Mouse (Mus musculus) adrenal gland, postnatal 14 days (tissue): Measurements from ENCODE around the gene Wdr20. TPM values are rescaled to one million over a fixed set of nuclear protein-coding genes. Genes with fewer than 3 reads are reported as not detected.

Experiments used
- DNase-seq: peaks from one replicate; pipeline ENCODE4 v3.0.0; 2021; ENCODE audit warnings: mixed read lengths
- total RNA-seq: library from RNA; stranded (reverse); gene quantifications from 2 replicates; pipeline ENCODE4 v1.2.3, GENCODE M21; 2021

Wdr20 gene
- total RNA-seq, 1 experiment from 2014 or later: 35.2 TPM

DNA sequence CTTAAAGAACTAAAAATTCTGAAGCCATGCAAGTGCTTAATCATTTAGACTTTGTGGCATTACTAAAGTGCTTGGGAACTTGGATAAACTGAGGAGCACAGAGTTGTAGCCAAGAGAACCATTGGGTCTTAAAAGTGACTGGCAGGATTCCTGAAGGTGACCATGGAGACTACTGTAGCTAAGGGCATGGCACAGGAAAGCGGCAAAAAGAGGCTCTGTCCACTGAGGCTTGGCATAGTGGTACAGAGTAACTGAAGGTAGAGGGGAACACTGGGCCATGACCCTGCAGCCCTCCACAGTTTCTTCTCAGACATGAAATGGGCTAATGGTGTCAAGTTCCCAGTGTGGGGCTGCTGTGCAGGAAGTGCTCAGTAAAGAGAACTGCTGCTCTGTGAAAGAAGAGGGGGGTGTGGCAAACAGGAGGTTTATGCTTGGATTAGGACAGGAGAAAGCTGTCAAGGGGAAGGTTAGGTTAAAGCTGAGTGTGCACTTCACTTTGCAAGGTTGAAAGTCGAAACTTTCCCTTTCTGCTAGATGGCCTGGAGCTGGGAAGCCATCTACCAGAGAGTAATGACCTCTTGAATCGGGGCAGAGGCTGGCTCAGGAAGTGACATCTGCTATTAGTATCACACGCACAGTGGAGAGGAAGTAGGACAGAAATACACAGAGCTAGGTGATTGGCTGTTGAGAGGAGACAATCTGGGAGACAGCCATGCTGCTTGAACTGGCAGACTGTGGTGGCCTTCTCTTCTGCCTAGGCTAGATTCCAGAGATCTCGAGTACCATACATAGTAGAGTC lies 38.1 kb downstream of the Wdr20 start:
- DNase-seq: no peak

- no peak for DNase-seq
Measured at GRCm38 (mm10) chr12:110777853-110778252, 40.1 kb downstream of the Wdr20 start.

- DNase-seq: no peak
Measured at GRCm38 (mm10) chr12:110779296-110779695, 41.6 kb downstream of the Wdr20 start.

DNA sequence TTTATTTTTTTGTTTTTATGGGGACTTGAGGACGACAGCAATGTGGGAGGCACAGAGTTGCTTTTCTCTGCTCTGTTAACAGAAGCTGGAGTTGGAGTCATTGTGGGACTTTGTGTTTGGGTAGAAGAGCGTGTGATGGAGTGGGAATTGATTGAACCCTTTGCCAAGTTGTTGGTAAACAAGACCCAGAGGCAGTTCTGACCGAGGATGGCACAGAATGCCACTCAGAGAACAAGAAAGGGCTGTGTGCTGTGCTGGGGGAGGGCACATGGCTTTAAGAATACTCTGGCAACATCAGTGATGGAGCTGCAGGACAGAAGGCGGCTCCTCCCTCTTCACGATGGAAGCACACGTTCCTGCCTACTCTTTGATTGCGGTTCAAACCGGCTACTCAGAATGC lies 43.4 kb downstream of the Wdr20 start:
- DNase-seq: no peak

- DNase-seq: no peak
Measured at GRCm38 (mm10) chr12:110782278-110782677, 44.5 kb downstream of the Wdr20 start.

GRCm38 (mm10) chr12:110784211-110784610 lies 46.5 kb downstream of the Wdr20 start:
- no peak for DNase-seq

DNA sequence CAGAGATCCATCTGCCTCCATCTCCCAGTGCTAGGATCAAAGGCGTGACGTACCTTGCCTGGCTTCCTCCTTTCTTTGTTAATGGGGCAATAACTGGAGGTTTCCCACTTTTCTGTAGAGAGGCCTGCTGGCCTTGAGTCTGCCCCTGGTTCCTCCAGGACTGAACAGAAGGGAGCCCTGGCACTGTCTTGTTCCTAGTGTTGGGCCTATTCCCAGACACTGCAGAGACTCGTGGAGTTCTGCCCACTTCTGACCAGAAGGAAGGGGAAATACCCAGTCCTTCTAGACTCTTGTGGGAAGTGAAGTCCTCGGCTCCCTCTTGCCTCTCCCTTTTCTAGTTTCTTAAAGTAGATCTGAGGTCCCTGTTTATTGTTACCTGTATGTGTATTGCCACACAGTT lies 48.5 kb downstream of the Wdr20 start:
- DNase-seq: peak; percentile 36

DNA sequence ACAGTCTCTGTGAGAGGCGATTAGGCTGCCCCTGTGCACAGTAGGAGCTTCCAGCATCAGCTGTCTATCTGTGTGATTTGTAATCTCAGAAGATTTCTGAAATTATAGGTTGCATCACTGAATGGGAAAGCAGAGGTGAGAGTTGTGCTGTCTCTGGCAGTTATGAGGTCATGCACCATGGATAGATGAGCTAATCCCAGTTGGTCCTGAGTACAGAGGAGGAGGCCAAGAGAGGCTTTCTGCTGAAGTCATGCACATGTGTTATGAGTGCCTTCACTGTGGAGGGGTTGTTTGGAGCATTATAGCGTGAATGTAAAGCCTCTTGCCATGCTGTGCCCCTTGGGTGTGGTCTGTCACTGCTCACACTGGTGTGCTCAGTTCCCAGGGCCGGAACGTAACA lies 52.8 kb downstream of the Wdr20 start:
- no peak for DNase-seq

GRCm38 (mm10) chr12:110791026-110791425 lies 53.3 kb downstream of the Wdr20 start:
- no peak for DNase-seq

- DNase-seq: peak; percentile 39
Measured at GRCm38 (mm10) chr12:110795035-110795434, 57.3 kb downstream of the Wdr20 start.

GRCm38 (mm10) chr12:110796748-110797147 lies 59.0 kb downstream of the Wdr20 start:
- DNase-seq: no peak

DNA sequence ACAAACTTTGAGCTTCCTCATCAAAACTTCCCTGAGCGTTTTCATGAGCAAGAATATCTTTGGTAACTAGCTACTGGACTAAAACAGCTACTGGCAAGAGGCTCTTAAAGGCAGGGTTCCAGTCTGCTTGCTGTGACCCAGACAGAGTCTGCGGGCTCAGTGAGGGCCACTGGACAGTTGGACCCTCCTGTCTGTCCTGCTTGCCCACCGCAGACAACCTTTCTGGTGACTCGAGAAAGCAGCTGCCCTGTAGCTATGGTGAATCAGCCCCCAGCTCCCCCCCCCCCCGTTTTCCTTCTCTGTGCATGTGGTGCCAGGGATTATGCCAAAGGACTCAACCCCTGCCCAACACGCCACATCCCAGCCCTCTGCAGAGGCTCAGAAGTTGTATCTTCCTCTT lies 59.5 kb downstream of the Wdr20 start:
- no peak for DNase-seq

DNA sequence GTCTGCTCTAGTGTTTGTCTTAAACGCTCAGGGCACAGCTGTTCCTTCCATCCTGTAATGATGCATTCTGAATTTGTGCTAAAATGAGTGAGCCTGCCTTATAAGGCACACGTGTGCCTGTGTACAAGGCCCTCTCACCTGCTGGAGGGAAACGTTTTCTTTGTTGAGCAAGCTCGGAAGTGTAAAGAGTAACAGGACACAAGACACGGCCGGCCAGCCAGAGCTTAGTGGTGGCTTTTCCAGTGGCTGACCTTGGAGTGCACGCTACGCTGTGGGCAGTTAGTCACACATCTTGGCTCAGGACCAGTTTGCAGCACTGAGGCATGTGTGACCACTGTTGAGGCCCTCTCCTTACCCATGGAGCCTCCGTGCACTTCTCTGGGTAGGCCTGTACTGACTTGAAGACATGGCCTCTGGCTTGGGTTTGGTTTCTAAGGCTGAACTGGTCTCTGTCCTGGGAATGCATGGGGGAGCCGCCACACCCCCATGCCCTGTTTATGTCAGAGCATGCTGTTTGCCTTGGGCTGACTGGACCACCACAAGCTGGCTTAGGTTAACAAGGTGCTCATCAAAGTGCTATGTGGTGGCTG lies 60.2 kb downstream of the Wdr20 start:
- peak; percentile 86 for DNase-seq

DNA sequence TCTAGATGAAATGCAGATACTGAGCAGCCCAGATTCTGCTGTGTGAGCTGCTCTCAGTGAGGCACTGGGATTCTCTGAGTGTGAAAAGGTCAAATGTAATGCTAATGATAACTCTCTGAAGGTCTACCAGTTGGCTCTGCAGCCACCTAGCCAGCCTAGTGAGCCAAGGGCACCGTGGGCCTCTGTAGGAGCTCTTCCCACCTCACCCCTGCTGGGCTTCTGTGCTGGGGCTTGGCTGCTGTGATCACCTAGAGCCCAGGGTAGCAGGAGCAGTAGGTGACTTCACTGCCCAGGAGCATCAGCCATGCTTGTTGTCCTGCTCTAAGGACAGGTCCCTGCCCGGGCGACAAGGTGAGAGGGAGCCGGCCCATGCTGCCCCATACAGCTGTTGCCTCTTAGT lies 61.5 kb downstream of the Wdr20 start:
- DNase-seq: no peak

- no peak for DNase-seq
Measured at GRCm38 (mm10) chr12:110801876-110802464, 64.2 kb downstream of the Wdr20 start.

GRCm38 (mm10) chr12:110802674-110803297 lies 65.0 kb downstream of the Wdr20 start:
- DNase-seq: no peak

- DNase-seq: peak; percentile 72
Measured at GRCm38 (mm10) chr12:110804261-110804660, 66.5 kb downstream of the Wdr20 start.

- DNase-seq: peak; percentile 64
Measured at GRCm38 (mm10) chr12:110806301-110806970, 68.7 kb downstream of the Wdr20 start.

- DNase-seq: no peak
Measured at GRCm38 (mm10) chr12:110808430-110808829, 70.7 kb downstream of the Wdr20 start.

DNA sequence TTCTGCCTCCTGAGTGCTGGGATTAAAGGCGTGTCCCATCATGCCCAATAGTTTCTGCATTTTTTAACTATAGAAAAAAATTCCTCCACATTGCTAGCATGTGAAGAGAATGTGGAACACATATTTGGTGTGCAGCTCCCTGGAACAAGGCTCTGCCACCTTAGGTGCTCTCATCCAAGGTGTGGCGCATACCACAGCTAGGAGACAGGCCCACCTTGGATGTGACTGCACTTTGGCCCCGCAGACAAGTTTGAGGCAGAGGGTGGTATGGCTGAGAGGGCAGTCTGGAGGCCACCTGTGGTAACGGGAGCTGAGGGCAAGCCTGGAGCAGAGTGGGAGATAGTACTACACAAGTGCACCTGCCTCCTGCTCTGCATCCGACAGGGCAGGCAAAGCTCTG lies 71.1 kb downstream of the Wdr20 start:
- no peak for DNase-seq

GRCm38 (mm10) chr12:110813132-110813531 lies 75.4 kb downstream of the Wdr20 start:
- no peak for DNase-seq

DNA sequence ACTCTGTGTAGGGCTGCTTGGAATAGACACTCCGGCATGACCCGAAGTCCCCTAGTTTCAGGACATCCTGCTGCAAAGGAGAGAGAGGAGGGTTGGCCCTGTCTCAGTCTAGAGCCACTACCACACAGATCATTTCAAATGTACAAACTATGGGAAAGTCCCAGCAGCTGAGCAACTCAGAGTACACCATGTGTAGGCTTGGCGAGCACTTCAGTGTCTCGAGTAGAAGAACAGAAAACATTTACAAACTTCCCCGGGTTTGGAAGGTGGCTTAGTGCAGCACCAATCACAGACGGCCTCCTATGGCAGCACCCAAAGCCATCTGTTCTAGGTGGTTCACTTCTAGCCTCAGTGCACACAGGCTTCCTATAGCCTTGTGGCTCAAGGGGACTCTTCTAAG lies 75.9 kb downstream of the Wdr20 start:
- no peak for DNase-seq

DNA sequence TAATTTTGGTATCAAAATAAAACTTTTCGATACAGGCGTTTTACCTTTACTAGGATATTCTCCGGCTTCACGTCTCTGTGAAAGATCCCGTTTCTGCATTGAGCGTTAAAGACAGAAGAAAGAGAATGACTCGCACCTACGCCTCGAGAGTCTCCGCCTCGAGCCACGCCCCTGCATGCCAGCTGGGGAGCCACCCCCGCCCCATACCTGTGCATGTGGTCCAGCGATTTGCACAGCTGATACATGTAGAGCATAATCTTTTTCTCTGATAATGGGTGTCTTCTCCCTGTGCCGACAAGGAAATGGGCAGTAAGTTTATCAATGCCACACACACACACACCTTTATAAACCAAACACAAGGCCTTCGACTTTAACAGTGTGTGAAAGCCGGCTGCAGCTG lies 77.2 kb downstream of the Wdr20 start:
- DNase-seq: no peak
